Mouse (Mus musculus): ENCODE results near the gene Grm1.
"Not testable (repeated sequence)": the region's sequence is repeated elsewhere in the genome, so short reads cannot be mapped to it uniquely, and the experiment has no call there.

Gene Grm1

GRCm38 (mm10) chr10:11081611-11082398 is at the start of gene Grm1:
Grm1 (minus strand) TSS chr10:11082356.
- peak; percentile 31 for DNase-seq (ENCODE audit: extremely low spot score, low spot score)

- DNase-seq (ENCODE audit: extremely low spot score, low spot score), result no peak
These were observed 39.6 kb upstream of the Grm1 start for GRCm38 (mm10) chr10:11121781-11122180.

GRCm38 (mm10) chr10:11098475-11099044 is 16.4 kb upstream of the Grm1 start:
- no peak for DNase-seq (ENCODE audit: extremely low spot score, low spot score)

- no peak for DNase-seq (ENCODE audit: extremely low spot score, low spot score)
These were observed 4.2 kb upstream of the Grm1 start for GRCm38 (mm10) chr10:11086348-11086747.

GRCm38 (mm10) chr10:11080725-11081610 is 1.2 kb downstream of the Grm1 start:
- no peak for DNase-seq (ENCODE audit: extremely low spot score, low spot score)

- DNase-seq (ENCODE audit: extremely low spot score, low spot score), result peak; percentile 14
These were observed 2.0 kb downstream of the Grm1 start for GRCm38 (mm10) chr10:11080013-11080724.

GRCm38 (mm10) chr10:11079506-11079905 is 2.6 kb downstream of the Grm1 start:
- DNase-seq (ENCODE audit: extremely low spot score, low spot score), result no peak

GRCm38 (mm10) chr10:11065136-11065535 is 17.0 kb downstream of the Grm1 start:
- no peak for DNase-seq (ENCODE audit: extremely low spot score, low spot score)

- DNase-seq (ENCODE audit: extremely low spot score, low spot score), result no peak
These were observed 20.7 kb downstream of the Grm1 start for GRCm38 (mm10) chr10:11061318-11062071.

- DNase-seq (ENCODE audit: extremely low spot score, low spot score), result no peak
These were observed 32.8 kb downstream of the Grm1 start for GRCm38 (mm10) chr10:11049361-11049760.

GRCm38 (mm10) chr10:11045421-11045820 is 36.7 kb downstream of the Grm1 start:
- DNase-seq (ENCODE audit: extremely low spot score, low spot score), result not testable (repeated sequence)

- no peak for DNase-seq (ENCODE audit: extremely low spot score, low spot score)
These were observed 37.6 kb downstream of the Grm1 start for GRCm38 (mm10) chr10:11044455-11045106.

- no peak for DNase-seq (ENCODE audit: extremely low spot score, low spot score)
These were observed 42.8 kb downstream of the Grm1 start for GRCm38 (mm10) chr10:11039323-11039722.

- DNase-seq (ENCODE audit: extremely low spot score, low spot score), result no peak
These were observed 49.9 kb downstream of the Grm1 start for GRCm38 (mm10) chr10:11032221-11032620.

- no peak for DNase-seq (ENCODE audit: extremely low spot score, low spot score)
These were observed 56.2 kb downstream of the Grm1 start for GRCm38 (mm10) chr10:11025764-11026518.

GRCm38 (mm10) chr10:11018970-11019531 is 63.1 kb downstream of the Grm1 start:
- no peak for DNase-seq (ENCODE audit: extremely low spot score, low spot score)

GRCm38 (mm10) chr10:11013653-11014052 is 68.5 kb downstream of the Grm1 start:
- no peak for DNase-seq (ENCODE audit: extremely low spot score, low spot score)

GRCm38 (mm10) chr10:10996766-10997165 is 85.4 kb downstream of the Grm1 start:
- DNase-seq (ENCODE audit: extremely low spot score, low spot score), result no peak

GRCm38 (mm10) chr10:10991708-10992107 is 90.4 kb downstream of the Grm1 start:
- no peak for DNase-seq (ENCODE audit: extremely low spot score, low spot score)

Measured in neural tube, embryonic 10.5 days (tissue).